Mouse (Mus musculus) bone marrow macrophage, adult 2 months (primary cell): ENCODE data around the gene Pla2g2c. TPM values are rescaled to one million over a fixed set of nuclear protein-coding genes. Genes with fewer than 3 reads are reported as not detected.

Source experiments
- H3K27ac ChIP-seq: 2 replicates; pipeline ENCODE4 v1.5.1; 2012; ENCODE audit warnings: low read depth, low read length; ENCODE audit not compliant: insufficient read depth
- H3K4me1 ChIP-seq: 2 replicates; pipeline ENCODE4 v1.6.1; 2012; ENCODE audit warnings: low read length; ENCODE audit not compliant: control insufficient read depth, insufficient read depth
- H3K4me3 ChIP-seq: 2 replicates; pipeline ENCODE4 v1.5.1; 2012; ENCODE audit warnings: mild to moderate bottlenecking, low read length, moderate library complexity; ENCODE audit not compliant: insufficient read depth
- CTCF ChIP-seq: IDR thresholded peaks from 2 replicates; pipeline ENCODE4 v1.5.1; 2012; ENCODE audit warnings: low read depth, mild to moderate bottlenecking, low read length, moderate library complexity
- POLR2A ChIP-seq: IDR thresholded peaks from 2 replicates; pipeline ENCODE4 v1.6.1; 2012; ENCODE audit warnings: mild to moderate bottlenecking, low read depth, low read length, borderline replicate concordance
- polyA plus RNA-seq: library from polyadenylated mRNA; stranded (reverse); fragments of >200 nt; gene quantifications from 2 replicates; pipeline ENCODE4 v1.2.4, GENCODE M21; 2012; ENCODE audit not compliant: missing spikeins, insufficient read depth, insufficient read length

Gene Pla2g2c
- polyA plus RNA-seq, 1 experiment: not detected

- Histone ChIP-seq H3K4me1 (no peaks in the 10 kb centered on the region), H3K27ac (no peak overlapping the region), H3K4me3 (no peak overlapping the region)
- TF ChIP-seq POLR2A (no peak), CTCF (no peak)
Measured at GRCm38 (mm10) chr4:138708636-138709035, 16.0 kb upstream of the Pla2g2c start.

DNA sequence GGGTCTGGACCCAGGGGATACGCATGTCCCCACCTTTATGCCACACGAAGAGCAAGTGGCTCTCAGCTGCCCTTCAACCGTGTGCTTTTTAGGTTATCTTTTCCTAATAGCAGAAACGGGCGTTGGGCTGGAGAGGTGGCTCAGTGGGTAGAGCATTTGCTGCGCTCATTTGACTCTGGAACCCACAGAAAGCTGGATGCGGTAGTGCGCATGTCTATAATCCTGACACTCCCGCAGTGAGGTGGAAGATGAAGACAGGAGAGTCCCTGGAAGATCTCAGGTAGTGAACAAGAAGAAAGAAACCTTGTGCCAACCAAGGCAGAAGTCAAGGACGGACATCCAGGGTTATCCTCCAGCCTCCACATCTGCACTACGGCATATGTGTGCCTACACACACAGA lies 15.3 kb upstream of the Pla2g2c start:
- Histone ChIP-seq H3K4me3 (no peak overlapping the region), H3K27ac (no peak overlapping the region)
- no peak for TF ChIP-seq CTCF
- no peak for TF ChIP-seq POLR2A

GRCm38 (mm10) chr4:138709944-138710343 lies 14.6 kb upstream of the Pla2g2c start:
- H3K4me3 ChIP-seq: no peak overlapping the region
- TF ChIP-seq POLR2A: no peak
- no peak for TF ChIP-seq CTCF

More for the DNA sequence above, 15.3 kb upstream of the Pla2g2c start:
- no peaks in the 10 kb centered on the region for H3K4me1 ChIP-seq

DNA sequence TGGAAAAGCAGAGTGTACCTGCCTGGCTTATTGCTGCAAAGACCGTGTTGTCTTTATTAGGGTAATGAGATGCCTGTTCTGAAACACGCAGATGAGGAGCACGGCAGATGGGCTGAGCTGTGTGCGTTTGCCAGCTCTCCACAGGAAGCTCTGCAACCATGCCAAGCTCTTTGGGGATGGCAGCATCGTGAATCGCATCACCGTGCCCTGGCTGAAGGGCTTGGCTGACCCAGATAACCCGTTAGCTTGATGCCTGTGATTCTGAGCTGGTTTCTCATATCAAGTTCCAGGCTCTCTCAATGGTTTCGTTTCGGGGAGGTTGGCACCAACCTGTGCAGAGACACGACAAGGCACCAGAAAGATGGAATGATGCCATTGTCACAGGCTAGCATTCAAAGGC lies 14.0 kb upstream of the Pla2g2c start:
- TF ChIP-seq CTCF (no peak), POLR2A (no peak)
- no peaks in the 10 kb centered on the region for H3K4me1 ChIP-seq

More at GRCm38 (mm10) chr4:138709944-138710343, 14.6 kb upstream of the Pla2g2c start:
- Histone ChIP-seq H3K4me1 (no peaks in the 10 kb centered on the region), H3K27ac (no peak overlapping the region)

GRCm38 (mm10) chr4:138711051-138711820 lies 13.4 kb upstream of the Pla2g2c start:
- no peaks in the 10 kb centered on the region for H3K4me1 ChIP-seq
- no peak for TF ChIP-seq POLR2A
- no peak for TF ChIP-seq CTCF
- H3K4me3 ChIP-seq: no peak overlapping the region
- H3K27ac ChIP-seq: no peak overlapping the region

More for the DNA sequence above, 14.0 kb upstream of the Pla2g2c start:
- Histone ChIP-seq H3K4me3 (no peak overlapping the region), H3K27ac (no peak overlapping the region)

DNA sequence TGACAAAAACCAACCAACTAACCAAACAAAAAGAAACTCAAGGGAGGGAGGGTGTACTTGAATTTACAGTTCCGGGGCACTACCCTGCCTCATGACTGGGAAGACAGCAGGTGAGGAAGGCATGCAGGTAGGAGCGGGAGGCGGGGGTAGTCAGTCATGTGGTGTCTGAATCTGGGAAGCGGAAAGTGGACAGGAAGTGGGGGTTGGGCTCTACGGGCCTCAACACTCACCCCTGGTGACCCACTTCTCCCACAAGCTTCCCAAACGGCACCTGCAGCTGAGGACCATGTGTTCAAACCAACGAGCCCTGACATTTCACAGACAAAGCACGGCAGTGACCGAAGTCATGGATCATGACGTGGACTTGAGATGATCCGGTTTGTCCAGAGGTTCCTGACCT lies 12.5 kb upstream of the Pla2g2c start:
- H3K4me3 ChIP-seq: no peak overlapping the region
- TF ChIP-seq CTCF: no peak
- no peak for TF ChIP-seq POLR2A
- H3K4me1 ChIP-seq: no peaks in the 10 kb centered on the region
- no peak overlapping the region for H3K27ac ChIP-seq

GRCm38 (mm10) chr4:138712621-138713020 lies 12.0 kb upstream of the Pla2g2c start:
- TF ChIP-seq POLR2A (no peak), CTCF (no peak)
- H3K4me1 ChIP-seq: no peaks in the 10 kb centered on the region

DNA sequence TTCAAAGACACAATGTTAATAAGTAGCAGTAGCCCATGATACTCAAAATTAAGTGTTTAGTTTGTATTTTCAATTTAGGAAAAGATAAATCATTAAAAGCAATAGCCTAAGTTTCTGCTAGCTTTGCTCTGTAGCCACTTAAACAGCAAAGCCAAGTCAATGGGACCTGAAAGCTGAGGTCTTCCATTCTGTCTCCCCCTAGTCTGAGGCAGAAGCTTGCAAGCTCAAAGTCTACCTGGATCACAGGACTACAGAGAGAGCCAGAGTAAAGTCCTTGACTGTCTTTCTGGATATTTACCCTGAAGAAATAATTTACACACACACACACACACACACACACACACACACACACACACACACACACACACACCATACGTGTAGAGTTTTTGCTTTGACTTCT lies 10.4 kb upstream of the Pla2g2c start:
- TF ChIP-seq CTCF (no peak), POLR2A (no peak)
- Histone ChIP-seq H3K27ac (no peak overlapping the region), H3K4me3 (no peak overlapping the region), H3K4me1 (no peaks in the 10 kb centered on the region)

More at GRCm38 (mm10) chr4:138712621-138713020, 12.0 kb upstream of the Pla2g2c start:
- Histone ChIP-seq H3K4me3 (no peak overlapping the region), H3K27ac (no peak overlapping the region)

GRCm38 (mm10) chr4:138716697-138717096 lies 7.9 kb upstream of the Pla2g2c start:
- no peak overlapping the region for H3K27ac ChIP-seq
- TF ChIP-seq CTCF (no peak), POLR2A (no peak)
- H3K4me3 ChIP-seq: no peak overlapping the region
- no peaks in the 10 kb centered on the region for H3K4me1 ChIP-seq

DNA sequence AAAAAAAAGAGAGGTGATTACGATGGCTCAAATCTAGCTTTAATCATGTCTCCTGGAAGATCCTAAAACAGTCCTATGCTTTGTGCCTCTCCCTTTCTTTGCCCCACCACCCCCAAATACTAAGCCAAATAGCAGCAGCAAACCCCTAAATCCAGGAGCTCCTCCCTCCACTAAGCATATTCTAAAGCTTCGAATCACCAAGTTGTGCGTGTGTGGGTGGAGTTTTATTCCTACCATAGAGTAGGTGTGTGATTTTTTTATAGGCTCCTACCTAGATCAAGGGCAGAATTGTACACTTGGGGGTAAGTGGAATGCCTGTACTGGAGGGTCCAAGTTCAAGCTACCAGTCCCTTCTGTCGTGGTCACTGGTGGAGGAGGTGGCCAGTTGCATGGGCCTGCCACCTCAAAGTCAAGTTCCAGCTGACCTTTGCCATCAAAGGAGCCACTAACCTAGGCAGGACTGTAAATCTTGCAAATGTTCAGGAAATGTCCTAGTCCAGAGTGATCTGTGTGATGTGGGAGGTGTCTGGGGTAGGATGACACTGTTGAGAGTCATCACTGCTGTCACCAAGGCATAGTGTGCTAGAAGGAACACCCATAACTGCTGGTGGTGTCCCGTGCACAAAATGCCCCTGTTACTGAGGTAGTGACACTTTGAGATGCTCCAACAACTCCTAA lies 5.9 kb upstream of the Pla2g2c start:
- Histone ChIP-seq H3K4me3 (no peak overlapping the region), H3K27ac (no peak overlapping the region), H3K4me1 (no peaks in the 10 kb centered on the region)
- no peak for TF ChIP-seq CTCF
- TF ChIP-seq POLR2A: no peak
